Mouse (Mus musculus) small intestine, adult 2 months (tissue): ENCODE measurements around the gene Clic4. TPM values are rescaled to one million over a fixed set of nuclear protein-coding genes. Genes with fewer than 3 reads are reported as not detected.

Experiments
- H3K27ac ChIP-seq: fragments of 200-500 bp; 2 replicates; pipeline ENCODE4 v1.5.1; 2012; ENCODE audit warnings: low read depth, low read length, control low read depth, inconsistent platforms; ENCODE audit not compliant: insufficient read depth
- H3K27me3 ChIP-seq: fragments of 200-500 bp; 2 replicates; pipeline ENCODE4 v1.6.1; 2012; ENCODE audit warnings: mild to moderate bottlenecking, moderate library complexity, low read length, inconsistent platforms; ENCODE audit not compliant: control insufficient read depth, insufficient read depth
- H3K36me3 ChIP-seq: fragments of 200-500 bp; 2 replicates; pipeline ENCODE4 v1.6.1; 2012; ENCODE audit warnings: mild to moderate bottlenecking, low read length, control low read depth, inconsistent platforms; ENCODE audit not compliant: control insufficient read depth, insufficient read depth
- H3K4me1 ChIP-seq: fragments of 200-500 bp; 2 replicates; pipeline ENCODE4 v1.6.1; 2012; ENCODE audit warnings: low read length, inconsistent platforms, mixed read lengths; ENCODE audit not compliant: control insufficient read depth, insufficient read depth, insufficient read length
- H3K4me3 ChIP-seq: fragments of 200-500 bp; 2 replicates; pipeline ENCODE4 v1.5.1; 2012; ENCODE audit warnings: low read depth, mild to moderate bottlenecking, control low read depth, inconsistent platforms, low read length, moderate library complexity
- CTCF ChIP-seq: fragments of 200-500 bp; IDR thresholded peaks from 2 replicates; pipeline ENCODE4 v1.5.1; 2012; ENCODE audit warnings: low read depth, mild to moderate bottlenecking, control low read depth, inconsistent platforms, low read length, moderate library complexity, mixed read lengths; ENCODE audit not compliant: insufficient replicate concordance, insufficient read length; ENCODE audit errors: extremely low read depth
- POLR2A ChIP-seq: fragments of 200-500 bp; IDR thresholded peaks from 2 replicates; pipeline ENCODE4 v1.6.1; 2012; ENCODE audit warnings: low read depth, mild to moderate bottlenecking, control low read depth, inconsistent platforms, low read length, moderate library complexity
- WGBS: fragments of 180-500 bp; shearing (Covaris S2); methylation state at CpG from one replicate; pipeline ENCODE4 v1.1.7; 2018; 5-methylcytosine and 5-hydroxymethylcytosine counted together
- polyA plus RNA-seq: library from polyadenylated mRNA; depleted of rRNA; stranded (reverse); fragments of >200 nt; gene quantifications from 2 replicates; pipeline ENCODE4 v1.2.3, GENCODE M21; 2012

The Clic4 gene
- polyA plus RNA-seq, 1 experiment, result 26.2 TPM

DNA sequence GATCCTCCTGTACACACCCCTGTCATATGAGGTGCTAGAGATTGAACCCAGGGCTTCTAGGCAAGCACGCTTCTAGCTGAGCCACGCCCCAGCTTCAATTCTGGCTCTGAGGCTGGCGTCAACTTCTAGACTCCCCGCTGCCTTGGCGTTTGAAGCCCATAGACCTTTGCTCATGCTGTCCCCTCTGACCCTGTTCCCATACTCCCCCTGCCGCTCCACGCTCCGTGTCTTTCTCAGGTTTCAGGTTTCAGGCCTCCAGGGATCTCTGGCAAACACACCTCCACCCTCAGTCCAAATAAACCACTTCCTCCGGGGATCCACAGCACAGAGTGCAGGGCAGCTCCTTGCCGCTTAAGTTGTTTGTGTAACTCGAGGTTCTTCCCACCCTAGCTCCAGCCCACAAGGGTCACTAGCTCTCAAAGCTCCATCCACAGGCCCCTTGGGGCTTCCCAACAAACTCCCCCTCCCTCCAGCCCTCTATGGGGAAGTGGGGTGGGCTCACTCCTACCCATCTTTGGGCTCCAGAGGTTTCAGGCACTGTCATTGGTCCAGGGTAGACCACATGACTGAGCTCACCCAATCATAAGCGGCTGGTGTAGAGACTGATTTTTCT lies 20.0 kb upstream of the Clic4 start:
- Histone ChIP-seq H3K4me1 (no peaks in the 10 kb centered on the region; the same call in 1 of the 2 replicates), H3K36me3 (no peaks in the 10 kb centered on the region), H3K27ac (peak overlapping the region; percentile 4; the same call in 1 of the 2 replicates), H3K27me3 (0 out of 2 replicates have a peak, but pooled peaks cover 2% of the 10 kb centered on the region), H3K4me3 (peak overlapping the region; percentile 13)
- WGBS, result 12% methylated on average over 12 of the region's 12 CpGs
- TF ChIP-seq POLR2A, result 0 out of 2 replicates have a peak, but pooled peaks have one; percentile 12
- TF ChIP-seq CTCF, result no peak

DNA sequence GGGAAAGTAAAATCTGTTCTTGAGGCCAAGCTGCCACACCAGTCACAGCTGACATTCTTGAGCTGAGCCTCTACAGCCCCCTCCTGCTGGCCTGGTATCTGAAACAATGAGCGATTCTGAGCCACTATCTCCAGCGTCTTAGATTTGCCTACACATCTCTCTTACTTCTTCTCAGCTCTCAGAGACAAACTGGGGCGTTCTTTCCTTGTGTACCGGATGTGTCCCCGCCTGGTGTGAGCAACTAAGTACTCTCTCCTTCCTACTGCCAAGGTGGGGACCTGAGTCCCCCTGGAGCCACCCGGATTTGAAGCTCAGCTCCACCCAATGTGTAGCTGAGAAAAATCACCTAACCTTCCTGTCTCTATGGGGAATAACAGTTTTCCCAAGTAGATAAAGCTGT lies 19.2 kb upstream of the Clic4 start:
- H3K27me3 ChIP-seq, result no peaks in the 10 kb centered on the region
- H3K4me1 ChIP-seq, result peaks cover 3% of the 10 kb centered on the region; the same call in 1 of the 2 replicates
- WGBS, result 67% methylated on average over 6 of the region's 6 CpGs
- TF ChIP-seq CTCF, result no peak
- no peak for TF ChIP-seq POLR2A
- H3K4me3 ChIP-seq, result no peak overlapping the region
- H3K27ac ChIP-seq, result no peak overlapping the region
- no peaks in the 10 kb centered on the region for H3K36me3 ChIP-seq

- Histone ChIP-seq H3K4me1 (peaks cover 8% of the 10 kb centered on the region), H3K36me3 (no peaks in the 10 kb centered on the region), H3K4me3 (no peak overlapping the region), H3K27me3 (no peaks in the 10 kb centered on the region), H3K27ac (no peak overlapping the region)
- no peak for TF ChIP-seq CTCF
- no peak for TF ChIP-seq POLR2A
- WGBS, result 94% methylated on average over 8 of the region's 8 CpGs
Observed at GRCm38 (mm10) chr4:135291199-135291598, 18.6 kb upstream of the Clic4 start.

- WGBS, result 45% methylated on average over 3 of the region's 3 CpGs
- Histone ChIP-seq H3K4me3 (no peak overlapping the region), H3K4me1 (peaks cover 9% of the 10 kb centered on the region), H3K36me3 (no peaks in the 10 kb centered on the region), H3K27ac (0 out of 2 replicates have a peak overlapping the region, but pooled peaks have one; percentile 66), H3K27me3 (no peaks in the 10 kb centered on the region)
- TF ChIP-seq CTCF, result no peak
- TF ChIP-seq POLR2A, result no peak
Observed at GRCm38 (mm10) chr4:135287975-135288374, 15.4 kb upstream of the Clic4 start.

- 13% methylated on average over 16 of the region's 16 CpGs for WGBS
- Histone ChIP-seq H3K4me1 (peaks cover 9% of the 10 kb centered on the region), H3K27me3 (no peaks in the 10 kb centered on the region), H3K27ac (peak overlapping the region; percentile 74), H3K4me3 (peak overlapping the region; percentile 34), H3K36me3 (no peaks in the 10 kb centered on the region)
- no peak for TF ChIP-seq POLR2A
- TF ChIP-seq CTCF, result no peak
Observed at GRCm38 (mm10) chr4:135286833-135287395, 14.3 kb upstream of the Clic4 start.

DNA sequence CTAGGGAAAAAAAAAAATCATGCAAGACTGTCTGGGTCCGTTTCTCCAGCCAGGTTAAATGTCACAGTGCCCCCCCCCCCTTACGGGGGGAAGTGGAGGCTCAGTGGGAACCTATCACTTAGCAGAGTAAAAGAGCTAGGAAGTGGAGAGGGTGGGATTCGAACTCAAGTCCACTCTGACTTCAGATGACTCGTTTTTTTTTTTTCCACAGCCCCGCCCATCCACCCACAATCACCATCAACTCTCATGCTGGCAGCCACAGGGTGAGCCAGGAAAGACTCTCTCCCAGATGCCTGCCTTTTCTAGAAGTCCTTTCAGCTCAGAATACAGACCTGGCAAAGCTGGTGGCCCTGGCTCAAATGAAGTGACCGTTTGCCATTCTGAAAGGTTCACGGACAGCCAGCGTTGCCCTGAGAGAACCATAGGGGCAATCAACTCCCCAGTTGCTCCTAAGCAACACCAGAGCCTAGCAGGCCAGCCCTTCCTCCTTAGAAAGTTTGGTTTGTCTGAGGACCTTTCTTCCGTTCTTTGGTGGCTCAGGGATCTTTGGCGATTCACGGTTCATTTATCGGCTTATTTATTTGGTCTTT lies 13.5 kb upstream of the Clic4 start:
- H3K36me3 ChIP-seq, result no peaks in the 10 kb centered on the region
- peak overlapping the region; percentile 74 for H3K27ac ChIP-seq
- no peaks in the 10 kb centered on the region for H3K27me3 ChIP-seq
- H3K4me1 ChIP-seq, result peaks cover 9% of the 10 kb centered on the region
- no peak overlapping the region for H3K4me3 ChIP-seq
- 69% methylated on average over 12 of the region's 12 CpGs for WGBS
- TF ChIP-seq POLR2A, result no peak
- no peak for TF ChIP-seq CTCF

DNA sequence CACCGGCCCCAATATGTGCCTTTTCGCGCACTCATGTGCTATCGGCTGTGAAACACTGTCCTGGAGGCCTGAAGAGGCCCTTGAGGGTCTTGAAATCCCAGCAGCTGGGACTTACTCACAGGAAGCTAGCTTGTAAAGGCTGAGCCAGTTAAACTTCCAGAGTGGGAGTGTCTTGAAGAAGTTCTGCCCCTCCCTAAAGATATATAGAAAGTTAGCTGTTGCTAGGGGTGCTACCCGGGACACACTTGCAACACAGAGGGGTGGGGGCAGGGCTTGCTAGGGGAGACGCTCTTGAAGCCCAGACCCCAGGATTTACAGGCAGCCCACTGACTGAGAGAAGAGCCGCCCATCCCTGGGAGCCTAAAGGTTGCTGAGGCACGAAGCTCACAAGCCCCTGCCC lies 12.8 kb upstream of the Clic4 start:
- 81% methylated on average over 8 of the region's 8 CpGs for WGBS
- Histone ChIP-seq H3K27ac (no peak overlapping the region), H3K27me3 (no peaks in the 10 kb centered on the region), H3K36me3 (no peaks in the 10 kb centered on the region), H3K4me1 (peaks cover 9% of the 10 kb centered on the region), H3K4me3 (no peak overlapping the region)
- no peak for TF ChIP-seq CTCF
